Mouse (Mus musculus) gastrocnemius, postnatal 36 days (tissue): ENCODE results near the gene Tmod4. TPM values are rescaled to one million over a fixed set of nuclear protein-coding genes. Genes with fewer than 3 reads are reported as not detected.

Experiments used
- DNase-seq, 2 experiments: peaks; one replicate each; pipeline ENCODE4 v3.0.0; 2022
- intact Hi-C: fragments of 180-260 bp; cut with DNase I; formaldehyde crosslinking; loops from one replicate; pipeline ENCODE4 v1.15.1; 2025
- total RNA-seq, 2 experiments: library from RNA; stranded (reverse); gene quantifications; 2 replicates each; pipeline ENCODE4 v1.2.3; 2021

The Tmod4 gene
- total RNA-seq, 2 experiments from 2014 or later = 623 to 679 TPM

GRCm38 (mm10) chr3:95135023-95135422, 10.7 kb downstream of the Tmod4 start:
- DNase-seq = peak; percentile 44 to 45
- intact Hi-C loops = loop anchor here (5.0 kb wide), 1 partner anchor 37 kb away; no protein-coding TSS in a partner anchor

GRCm38 (mm10) chr3:95135433-95136052, 11.3 kb downstream of the Tmod4 start:
- no peak for DNase-seq
- intact Hi-C loops = loop anchor here (5.0 kb wide), 1 partner anchor 37 kb away; no protein-coding TSS in a partner anchor

DNA sequence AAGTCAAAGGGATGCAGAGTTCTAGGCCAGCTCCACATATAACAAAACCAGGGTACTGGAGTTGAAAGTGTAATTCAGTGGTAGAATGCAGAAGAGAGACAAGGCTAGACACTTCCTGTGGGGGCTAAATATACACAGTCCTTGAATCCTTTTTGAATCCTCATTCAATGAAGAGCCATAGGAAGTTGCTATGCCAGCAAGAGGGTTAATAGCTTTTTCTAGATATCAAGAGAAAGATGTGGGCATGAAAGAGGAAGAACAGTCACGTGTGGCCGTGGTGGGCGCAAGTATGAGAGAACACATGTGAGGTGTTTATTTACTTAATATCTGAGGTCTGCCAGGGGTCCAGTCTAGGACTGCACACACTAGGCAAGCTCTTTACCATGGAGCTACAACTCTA, 12.1 kb downstream of the Tmod4 start:
- intact Hi-C loops = loop anchor here (5.0 kb wide), 1 partner anchor 36 kb away; no protein-coding TSS in a partner anchor
- no peak for DNase-seq

DNA sequence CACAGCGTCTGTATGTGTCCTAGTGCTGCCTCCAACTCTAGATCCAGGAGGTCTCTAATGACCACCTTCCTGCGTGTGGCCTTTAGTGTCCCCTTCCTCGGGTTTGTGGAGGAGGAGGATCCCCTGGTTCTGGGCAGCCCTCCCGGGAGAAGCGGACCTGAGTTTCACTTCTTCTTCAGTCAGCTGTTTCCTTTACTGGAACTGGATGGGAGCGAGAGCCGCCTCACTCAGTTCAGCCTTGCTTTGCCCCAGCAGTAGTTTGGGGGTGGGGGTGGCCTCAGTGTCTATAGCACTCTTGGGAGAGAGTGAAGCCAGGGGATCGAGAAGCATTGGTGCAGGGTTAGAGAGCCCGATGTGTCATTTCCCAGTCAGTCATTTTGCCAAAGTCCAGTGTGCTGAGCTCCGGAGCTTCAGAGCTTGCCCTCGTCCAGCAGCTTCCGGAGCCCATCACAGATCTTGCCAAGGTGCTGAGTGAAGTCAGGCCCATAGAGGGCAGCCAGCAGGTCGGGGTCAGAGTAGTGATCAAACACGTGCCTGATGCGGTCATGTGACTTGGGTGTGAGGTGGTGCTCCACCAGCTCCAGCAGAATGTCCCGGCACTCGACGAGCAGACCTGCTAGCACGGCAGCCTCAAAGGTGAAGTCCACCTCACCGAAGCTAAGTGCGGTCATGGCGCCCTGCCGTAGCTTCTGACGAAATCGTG, 15.5 kb downstream of the Tmod4 start:
- no peak for DNase-seq
- intact Hi-C loops = loop anchor here (5.0 kb wide), 3 partner anchors 33 to 123 kb away; partner anchors contain the start of gene Gabpb2

DNA sequence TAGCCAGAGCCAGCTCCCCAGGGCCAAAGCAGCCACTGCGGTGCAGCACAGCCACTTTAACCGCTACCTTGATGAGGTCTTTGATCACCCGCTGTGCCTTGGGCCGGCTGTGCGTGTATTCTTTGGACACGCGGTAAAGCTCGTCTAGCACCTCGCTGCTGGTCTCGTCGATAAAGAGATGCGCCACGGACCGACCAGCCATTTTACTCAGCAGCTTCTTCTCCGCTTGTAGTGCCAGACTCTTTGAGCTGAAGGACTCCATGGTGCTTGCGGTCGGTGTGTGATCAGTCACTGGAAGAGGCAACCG, 16.0 kb downstream of the Tmod4 start:
- no peak for DNase-seq
- intact Hi-C loops = loop anchor here (5.0 kb wide), 2 partner anchors 77 to 122 kb away; partner anchors contain the start of gene Gabpb2

DNA sequence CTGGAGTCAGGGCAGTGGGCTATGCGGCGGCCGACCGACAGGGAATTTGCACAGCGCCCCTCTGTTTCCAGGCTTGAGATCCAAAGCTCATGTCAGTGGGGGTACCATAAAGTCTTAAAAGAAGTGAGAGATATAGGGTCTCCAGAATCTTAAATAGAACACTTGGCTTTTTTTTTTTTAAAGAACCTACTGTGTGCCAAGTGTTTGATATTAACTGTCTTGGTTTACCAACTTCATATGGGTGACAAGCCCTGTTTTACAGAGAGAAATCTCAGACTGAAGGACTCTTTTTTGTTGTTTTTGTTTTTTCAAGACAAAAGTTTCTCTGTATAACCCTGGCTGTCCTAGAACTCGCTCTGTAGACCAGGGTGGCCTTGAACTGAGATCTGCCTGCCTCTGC, 16.5 kb downstream of the Tmod4 start:
- intact Hi-C loops = loop anchor here (5.0 kb wide), 2 partner anchors 77 to 122 kb away; partner anchors contain the start of gene Gabpb2
- no peak for DNase-seq

DNA sequence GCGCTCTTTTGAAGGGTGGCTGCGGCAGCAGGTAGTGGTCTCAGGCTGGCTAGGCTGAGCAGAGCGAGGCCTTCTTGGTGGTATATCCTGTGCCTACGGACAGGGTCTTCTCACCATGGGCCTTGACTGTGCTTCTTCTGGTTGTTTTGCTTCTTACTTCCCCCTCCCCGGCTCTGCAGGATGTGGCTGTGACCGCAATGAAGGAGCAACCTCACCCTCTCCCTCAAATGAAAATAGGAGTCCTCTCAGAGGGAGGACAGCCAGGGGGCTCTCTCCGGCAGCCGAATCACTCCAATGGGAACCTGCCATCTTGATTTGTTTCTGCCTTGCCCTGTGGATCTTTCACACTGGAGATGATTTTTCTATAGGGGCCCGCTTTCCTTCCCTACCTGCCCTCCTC, 17.2 kb downstream of the Tmod4 start:
- DNase-seq = no peak
- intact Hi-C loops = loop anchor here (5.0 kb wide), 2 partner anchors 76 to 121 kb away; partner anchors contain the start of gene Gabpb2

GRCm38 (mm10) chr3:95141952-95142616, 17.8 kb downstream of the Tmod4 start, which contains the start of gene Tnfaip8l2:
TSS of gene Tnfaip8l2 (minus strand) at chr3:95142360.
- intact Hi-C loops = loop anchor here (5.0 kb wide), 2 partner anchors 75 to 120 kb away; partner anchors contain the start of gene Gabpb2
- peak in 1 of 2 experiments; percentile 16 for DNase-seq

DNA sequence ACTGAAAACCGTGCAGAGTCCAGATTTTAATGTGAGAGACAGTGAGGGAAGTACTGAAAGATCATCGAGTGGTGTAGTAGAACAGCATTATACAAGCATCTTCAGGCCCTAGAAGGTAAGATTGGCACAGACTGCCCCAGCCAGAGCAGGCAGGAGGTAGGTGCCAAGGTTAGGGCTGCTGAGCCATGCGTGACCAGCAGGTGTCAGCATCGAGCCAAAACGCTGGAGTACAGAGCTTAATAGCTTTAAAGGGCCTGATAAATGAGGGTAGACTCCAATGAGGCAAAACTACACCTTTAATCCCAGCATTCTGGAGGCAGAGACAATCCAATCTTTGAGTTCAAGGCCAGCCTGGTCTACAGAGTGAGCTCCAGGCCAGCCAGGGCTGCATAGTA, 18.3 kb downstream of the Tmod4 start:
- DNase-seq = peak; percentile 83 to 90
- intact Hi-C loops = loop anchor here (5.0 kb wide), 2 partner anchors 75 to 120 kb away; partner anchors contain the start of gene Gabpb2

GRCm38 (mm10) chr3:95147924-95148323, 23.6 kb downstream of the Tmod4 start:
- intact Hi-C loops = loop anchor here (5.0 kb wide), 1 partner anchor 96 kb away; no protein-coding TSS in a partner anchor
- no peak for DNase-seq

DNA sequence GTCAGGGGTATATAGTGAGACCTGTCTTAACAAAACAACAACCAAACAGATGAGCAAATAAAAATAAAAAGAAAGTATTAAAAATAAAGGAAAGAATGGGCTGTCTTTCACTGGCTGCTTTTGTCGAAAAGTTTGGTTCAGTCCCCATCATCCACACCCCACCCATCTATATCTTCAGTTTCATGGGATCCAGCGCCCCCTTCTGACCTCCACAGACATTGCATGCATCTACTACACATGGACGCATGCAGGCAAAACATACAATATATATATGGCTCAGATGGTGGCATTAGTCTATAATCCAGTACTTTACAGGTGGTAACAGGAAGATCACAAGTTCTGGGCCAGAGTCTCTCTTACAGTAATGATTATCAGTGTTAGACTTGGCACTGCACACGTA, 29.6 kb downstream of the Tmod4 start:
- intact Hi-C loops = no loop called here
- no peak for DNase-seq

DNA sequence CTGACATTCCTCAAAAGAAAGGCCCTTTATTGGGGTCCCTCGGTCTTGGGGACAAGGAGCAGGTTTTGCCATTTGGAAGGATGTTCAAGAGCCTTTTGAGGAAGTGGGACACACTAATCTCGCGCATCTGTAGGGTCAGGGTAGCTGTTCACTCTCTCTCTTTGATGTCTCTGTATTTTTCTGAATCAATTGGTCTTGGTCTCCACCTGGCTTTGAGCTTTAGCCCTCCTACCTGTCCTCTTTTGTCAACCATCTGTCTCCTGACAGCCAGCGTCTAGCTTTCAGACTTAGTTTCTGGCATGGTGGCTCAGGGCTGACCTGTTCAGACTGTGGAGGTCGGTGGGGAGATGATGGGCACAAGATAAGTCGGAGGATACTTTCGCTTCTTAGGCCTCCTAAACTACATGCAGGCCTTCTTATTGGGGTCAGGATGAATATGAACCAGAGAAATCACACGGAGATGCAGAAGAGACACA, 35.3 kb downstream of the Tmod4 start:
- no peak for DNase-seq
- intact Hi-C loops = no loop called here

- intact Hi-C loops = no loop called here
- peak; percentile 86 to 90 for DNase-seq
These were observed 36.0 kb downstream of the Tmod4 start, which contains the start of gene Sema6c for GRCm38 (mm10) chr3:95159987-95160963. TSS of gene Sema6c (plus strand) at chr3:95160457.

- no peak for DNase-seq
- intact Hi-C loops = no loop called here
These were observed 36.8 kb downstream of the Tmod4 start for GRCm38 (mm10) chr3:95161041-95161551.

DNA sequence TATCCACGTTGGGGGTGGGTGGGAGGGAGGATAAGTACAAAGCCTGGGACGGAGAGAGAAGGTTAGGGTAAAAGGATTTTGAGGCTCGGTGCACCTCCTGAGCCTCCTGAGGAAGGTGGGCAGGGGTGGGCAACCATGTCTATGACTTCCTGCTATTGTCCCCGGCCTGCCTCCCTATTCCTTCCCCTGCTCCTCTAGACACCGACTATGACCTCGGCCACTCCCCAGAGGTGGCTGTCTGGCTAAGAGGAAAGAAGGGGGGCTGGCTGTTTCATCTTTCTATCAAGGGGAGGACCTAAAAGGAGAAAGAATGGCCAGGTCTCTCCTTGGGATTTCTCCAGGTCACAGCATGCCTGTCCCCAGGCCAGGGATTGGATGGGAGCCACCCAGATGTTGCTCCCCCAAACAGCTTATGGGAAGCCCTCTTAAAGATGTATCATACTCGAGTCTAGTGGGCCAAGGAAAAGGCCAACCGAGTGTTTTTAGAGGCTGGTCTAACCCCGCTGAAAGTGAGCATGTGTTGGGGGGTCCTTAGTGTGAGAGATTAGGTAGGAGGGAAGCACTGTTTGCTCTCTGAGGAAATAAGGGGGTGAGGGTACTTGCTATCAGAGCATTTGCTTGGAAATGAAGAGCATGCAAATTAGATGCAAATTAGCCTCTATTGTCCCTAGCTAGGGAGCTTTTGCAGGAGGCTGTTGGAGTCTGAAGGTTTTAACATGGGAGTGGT, 37.5 kb downstream of the Tmod4 start:
- no peak for DNase-seq
- intact Hi-C loops = no loop called here

- intact Hi-C loops = no loop called here
- DNase-seq = no peak
These were observed 38.0 kb downstream of the Tmod4 start for GRCm38 (mm10) chr3:95162345-95162628.

GRCm38 (mm10) chr3:95163419-95164255, 39.4 kb downstream of the Tmod4 start:
- DNase-seq = peak; percentile 61 to 72
- intact Hi-C loops = no loop called here

- no peak for DNase-seq
- intact Hi-C loops = no loop called here
These were observed 39.9 kb downstream of the Tmod4 start for GRCm38 (mm10) chr3:95164256-95164550.
